Mouse (Mus musculus) bone marrow macrophage, adult 2 months (primary cell): ENCODE results near the gene Dlec1.

Experiments
- CTCF ChIP-seq: IDR thresholded peaks from 2 replicates; pipeline ENCODE4 v1.5.1; 2012; ENCODE audit warnings: low read depth, mild to moderate bottlenecking, low read length, moderate library complexity
- POLR2A ChIP-seq: IDR thresholded peaks from 2 replicates; pipeline ENCODE4 v1.6.1; 2012; ENCODE audit warnings: mild to moderate bottlenecking, low read depth, low read length, borderline replicate concordance

- TF ChIP-seq CTCF: no peak
- TF ChIP-seq POLR2A: no peak
These were observed 28.4 kb downstream of the Dlec1 start for GRCm38 (mm10) chr9:119130692-119131091.
